Mouse (Mus musculus) cortical plate, adult 2 months (tissue): ENCODE measurements around the gene Rassf2.

Experiments
- CTCF ChIP-seq: fragments of 200-500 bp; IDR thresholded peaks from 2 replicates; pipeline ENCODE4 v1.5.1; 2011; ENCODE audit warnings: mild to moderate bottlenecking, control low read depth, low read length; ENCODE audit not compliant: insufficient read depth; ENCODE audit errors: extremely low read depth
- POLR2A ChIP-seq: fragments of 200-500 bp; IDR thresholded peaks from 2 replicates; pipeline ENCODE4 v1.6.1; 2011; ENCODE audit warnings: mild to moderate bottlenecking, low read length, control low read depth; ENCODE audit not compliant: insufficient read depth; ENCODE audit errors: extremely low read depth

DNA sequence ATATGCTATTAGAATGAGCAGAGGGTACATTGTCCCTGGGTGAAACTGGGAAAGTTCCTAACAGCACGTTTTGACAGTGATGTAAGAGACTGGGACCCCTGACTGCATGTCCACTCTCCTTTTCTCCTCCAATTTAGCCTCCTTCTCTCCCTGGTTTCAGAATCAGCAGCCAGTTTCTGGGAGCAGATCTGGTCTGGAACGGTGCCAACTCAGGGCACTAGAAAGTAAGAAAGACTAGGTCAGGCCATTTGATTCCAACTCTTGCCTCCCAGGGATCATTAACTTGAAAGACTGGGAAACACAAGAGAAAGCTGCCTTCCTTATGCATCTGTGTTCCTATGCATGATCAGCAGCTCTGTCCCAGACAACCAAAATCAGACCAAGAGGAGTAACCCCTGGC, 77.6 kb downstream of the Rassf2 start:
- TF ChIP-seq CTCF (no peak), POLR2A (no peak)
